Mouse (Mus musculus) testis, adult 2 months (tissue): ENCODE results near the gene Jak1. TPM values are rescaled to one million over a fixed set of nuclear protein-coding genes. Genes with fewer than 3 reads are reported as not detected.
A peak's percentile ranks its signal among the peaks of the same experiment; 100 is the strongest.

Experiments
- H3K27ac ChIP-seq: fragments of 200-500 bp; 2 replicates; pipeline ENCODE4 v1.5.1; 2012; ENCODE audit warnings: low read depth, low read length; ENCODE audit not compliant: control insufficient read depth, insufficient read depth
- H3K27me3 ChIP-seq: fragments of 200-500 bp; 2 replicates; pipeline ENCODE4 v1.6.1; 2012; ENCODE audit warnings: mild to moderate bottlenecking, low read length, moderate library complexity; ENCODE audit not compliant: control insufficient read depth, insufficient read depth
- H3K36me3 ChIP-seq: fragments of 200-500 bp; 2 replicates; pipeline ENCODE4 v1.6.1; 2012; ENCODE audit warnings: mild to moderate bottlenecking, low read length; ENCODE audit not compliant: control insufficient read depth, insufficient read depth
- H3K4me1 ChIP-seq: fragments of 200-500 bp; 2 replicates; pipeline ENCODE4 v1.6.1; 2012; ENCODE audit warnings: low read length; ENCODE audit not compliant: control insufficient read depth, insufficient read depth
- H3K4me3 ChIP-seq: fragments of 200-500 bp; 2 replicates; pipeline ENCODE4 v1.5.1; 2012; ENCODE audit warnings: low read depth, mild to moderate bottlenecking, low read length, moderate library complexity, mixed read lengths; ENCODE audit not compliant: control insufficient read depth
- CTCF ChIP-seq: fragments of 200-500 bp; IDR thresholded peaks from 2 replicates; pipeline ENCODE4 v1.5.1; 2012; ENCODE audit warnings: low read depth, mild to moderate bottlenecking, inconsistent platforms, low read length, moderate library complexity; ENCODE audit not compliant: control insufficient read depth, insufficient read depth, insufficient replicate concordance
- POLR2A ChIP-seq: fragments of 200-500 bp; IDR thresholded peaks from 2 replicates; pipeline ENCODE4 v1.6.1; 2012; ENCODE audit warnings: low read depth, mild to moderate bottlenecking, inconsistent platforms, low read length, moderate library complexity; ENCODE audit not compliant: control insufficient read depth
- polyA plus RNA-seq: library from polyadenylated mRNA; depleted of rRNA; stranded (reverse); fragments of >200 nt; gene quantifications from 2 replicates; pipeline ENCODE4 v1.2.3, GENCODE M21; 2012

Gene Jak1
- polyA plus RNA-seq, 1 experiment: 11.8 TPM

DNA sequence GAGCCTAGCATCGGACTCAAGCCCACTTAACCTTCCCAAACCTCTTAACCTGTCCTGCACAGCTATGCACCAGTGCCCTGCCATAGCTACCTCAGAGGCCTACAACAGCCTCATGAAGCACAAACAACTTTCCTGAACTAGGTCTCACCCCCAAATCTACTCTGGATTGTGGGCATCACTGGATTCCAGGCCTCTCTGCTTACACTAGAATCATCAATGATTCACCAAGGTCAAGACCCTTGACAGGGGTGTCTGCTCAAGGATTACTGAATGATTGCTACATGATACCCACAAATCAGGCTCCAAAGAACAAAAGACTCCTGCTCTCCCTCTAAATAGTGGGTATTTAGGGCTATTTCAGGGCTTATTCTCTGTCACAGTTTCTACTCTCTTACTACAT, 104.3 kb downstream of the Jak1 start:
- TF ChIP-seq CTCF (no peak), POLR2A (no peak)
- Histone ChIP-seq H3K4me3 (no peak overlapping the region), H3K27me3 (no peaks in the 10 kb centered on the region), H3K4me1 (no peaks in the 10 kb centered on the region), H3K27ac (no peak overlapping the region), H3K36me3 (no peaks in the 10 kb centered on the region)

DNA sequence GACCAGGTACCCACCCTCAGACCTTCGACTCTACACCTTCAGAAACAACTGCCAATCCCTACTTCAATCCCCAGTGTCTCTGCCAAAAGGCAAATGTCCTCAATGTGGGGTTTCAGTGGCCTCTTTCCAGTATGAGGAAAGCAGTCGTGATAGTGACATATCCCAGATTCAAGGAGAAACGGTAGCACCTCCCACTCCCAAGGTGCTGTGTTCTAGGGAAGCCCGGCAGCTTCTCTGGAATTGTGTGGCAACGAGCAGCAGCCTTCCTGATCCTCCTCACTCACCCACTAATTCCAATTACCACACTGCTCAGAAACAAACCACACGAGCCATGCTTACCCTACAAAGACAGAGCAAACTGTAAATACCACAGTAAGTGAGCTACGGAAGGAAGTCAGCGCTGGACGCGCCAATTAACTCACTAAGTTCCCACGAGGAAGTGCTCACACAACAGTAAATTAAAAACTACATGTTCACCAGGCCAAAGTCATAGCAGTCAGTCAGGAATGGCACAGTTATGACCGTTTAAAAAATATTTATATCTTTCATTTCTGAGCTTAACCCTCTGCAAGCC, 105.8 kb downstream of the Jak1 start:
- no peaks in the 10 kb centered on the region for H3K36me3 ChIP-seq
- H3K27ac ChIP-seq: no peak overlapping the region
- TF ChIP-seq CTCF: no peak
- no peak for TF ChIP-seq POLR2A
- H3K4me3 ChIP-seq: no peak overlapping the region
- no peaks in the 10 kb centered on the region for H3K27me3 ChIP-seq
- H3K4me1 ChIP-seq: no peaks in the 10 kb centered on the region

- H3K27ac ChIP-seq: no peak overlapping the region
- TF ChIP-seq CTCF (no peak), POLR2A (no peak)
- no peaks in the 10 kb centered on the region for H3K36me3 ChIP-seq
- H3K4me3 ChIP-seq: no peak overlapping the region
- H3K27me3 ChIP-seq: no peaks in the 10 kb centered on the region
- no peaks in the 10 kb centered on the region for H3K4me1 ChIP-seq
Measured at GRCm38 (mm10) chr4:101158282-101158681, 106.8 kb downstream of the Jak1 start.

DNA sequence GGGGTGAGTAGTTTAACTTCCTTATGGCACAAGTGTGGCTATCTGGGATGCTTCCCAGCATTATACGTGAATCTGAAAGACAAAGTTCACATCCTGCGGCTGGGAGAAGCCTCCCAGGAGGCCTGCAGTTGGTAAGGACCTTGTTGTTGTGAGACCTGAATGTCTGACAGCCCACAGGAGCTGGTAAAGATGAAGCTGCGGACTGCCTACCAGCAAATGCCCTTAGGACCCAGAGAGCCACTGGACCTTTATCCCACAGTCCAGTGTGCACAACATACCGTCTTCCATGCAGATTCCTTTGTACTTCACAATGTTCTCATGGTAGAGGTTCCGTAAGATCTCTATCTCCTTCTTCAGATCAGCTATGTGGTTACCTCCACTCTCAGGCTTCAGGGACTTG, 107.6 kb downstream of the Jak1 start:
- no peak for TF ChIP-seq CTCF
- TF ChIP-seq POLR2A: no peak
- Histone ChIP-seq H3K4me1 (no peaks in the 10 kb centered on the region), H3K36me3 (no peaks in the 10 kb centered on the region), H3K27ac (no peak overlapping the region), H3K27me3 (no peaks in the 10 kb centered on the region), H3K4me3 (no peak overlapping the region)

DNA sequence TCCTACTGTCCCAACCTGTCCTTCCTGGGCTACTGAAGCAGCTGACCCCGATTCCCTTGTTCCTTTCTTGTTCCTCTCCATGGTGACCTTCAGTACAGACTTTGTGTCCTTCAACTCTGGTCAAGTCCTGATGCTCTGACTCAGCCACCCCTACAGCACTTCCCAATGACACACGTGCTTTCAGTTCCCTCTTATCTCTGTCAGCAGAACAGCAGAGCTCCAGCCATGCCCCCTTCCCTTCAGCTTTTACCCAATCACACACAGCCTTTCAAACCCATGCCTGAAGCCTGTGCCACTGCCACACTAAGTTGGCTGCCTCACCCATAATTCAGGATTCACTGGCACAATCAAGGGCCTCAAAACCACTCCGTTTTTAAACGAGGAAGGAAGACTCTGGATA, 109.5 kb downstream of the Jak1 start:
- Histone ChIP-seq H3K36me3 (no peaks in the 10 kb centered on the region), H3K4me3 (no peak overlapping the region), H3K27ac (no peak overlapping the region), H3K4me1 (no peaks in the 10 kb centered on the region), H3K27me3 (no peaks in the 10 kb centered on the region)
- TF ChIP-seq POLR2A: no peak
- TF ChIP-seq CTCF: no peak

DNA sequence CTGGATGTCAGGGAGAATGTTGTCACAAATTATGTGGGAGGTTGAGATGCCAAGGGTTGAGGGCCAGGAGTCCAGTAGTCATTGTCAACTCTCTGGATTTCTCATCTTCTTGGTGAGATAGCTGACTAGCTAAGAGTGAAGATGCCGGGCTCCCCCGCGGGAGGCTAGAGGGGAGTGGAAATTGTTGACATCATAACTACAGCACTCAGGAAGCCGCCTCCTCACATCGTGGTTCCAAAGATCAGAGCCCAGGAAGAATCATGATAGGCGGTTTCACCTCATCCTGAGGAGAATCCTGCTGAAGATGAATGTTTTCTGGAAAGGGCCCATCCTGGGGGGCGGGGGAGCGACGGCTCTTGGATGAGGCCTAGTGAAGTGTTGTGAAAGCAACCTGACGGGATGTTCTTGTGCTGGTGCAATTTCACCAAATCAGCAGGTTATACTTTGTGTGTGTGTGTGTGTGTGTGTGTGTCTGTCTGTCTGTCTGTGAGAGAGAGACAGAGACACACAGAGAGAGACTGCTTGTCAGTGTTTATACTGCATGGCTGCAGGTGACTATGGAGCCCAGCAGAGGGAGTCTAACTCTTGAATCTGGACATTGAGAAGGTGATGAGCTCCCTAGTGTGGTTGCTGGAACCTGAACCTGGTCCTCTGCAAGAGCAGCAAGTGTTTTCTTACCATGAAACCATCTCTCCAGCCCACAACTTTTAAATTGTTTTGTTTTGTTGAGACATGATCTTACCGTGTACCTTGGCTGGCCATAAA, 118.0 kb downstream of the Jak1 start:
- Histone ChIP-seq H3K27ac (no peak overlapping the region), H3K4me3 (no peak overlapping the region), H3K27me3 (no peaks in the 10 kb centered on the region), H3K36me3 (no peaks in the 10 kb centered on the region), H3K4me1 (no peaks in the 10 kb centered on the region)
- no peak for TF ChIP-seq CTCF
- TF ChIP-seq POLR2A: no peak

DNA sequence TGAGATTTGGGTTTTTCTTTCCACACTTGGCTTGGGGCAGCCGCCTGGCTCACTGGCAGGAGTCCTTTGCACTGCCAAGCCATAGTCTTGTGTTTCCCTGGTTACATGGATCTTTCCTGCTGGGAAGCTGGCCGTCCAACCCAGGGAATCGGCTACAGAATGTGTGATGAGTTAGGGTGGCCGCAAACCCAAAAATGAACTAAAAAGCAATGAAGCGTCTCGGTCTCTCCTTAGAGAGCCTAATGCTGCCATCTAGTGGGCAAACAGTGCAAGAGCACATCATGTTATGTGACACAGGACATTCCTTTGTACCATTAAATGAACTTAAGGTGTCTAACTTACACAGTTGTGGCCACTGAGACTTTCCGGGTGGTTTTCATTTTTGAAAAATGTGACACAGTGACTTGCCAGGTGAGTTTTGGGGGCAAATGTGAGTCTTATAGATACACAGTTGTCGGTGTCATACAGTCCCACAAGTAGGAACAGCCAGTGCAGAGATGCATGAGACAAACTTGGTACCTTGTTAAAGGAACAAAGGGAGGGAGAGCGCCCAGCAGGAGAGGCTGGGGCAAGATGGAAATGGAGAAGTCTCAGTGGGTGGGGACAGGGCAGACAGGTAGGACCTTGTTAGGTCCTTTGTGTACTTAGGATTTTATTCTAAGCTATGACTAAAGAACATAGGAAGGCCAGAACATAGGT, 118.9 kb downstream of the Jak1 start:
- Histone ChIP-seq H3K4me3 (no peak overlapping the region), H3K27me3 (no peaks in the 10 kb centered on the region)
- TF ChIP-seq CTCF (peak; percentile 40; the same call in 1 of the 2 replicates), POLR2A (no peak)

More for the DNA sequence above, 118.9 kb downstream of the Jak1 start:
- Histone ChIP-seq H3K27ac (no peak overlapping the region), H3K36me3 (no peaks in the 10 kb centered on the region), H3K4me1 (no peaks in the 10 kb centered on the region)
